Mouse (Mus musculus) liver, adult 2 months (tissue): ENCODE measurements at regions not wholly inside any gene's neighbourhood (a gene's known extent, or its start where the extent isn't known, plus 50 kb on each side); places are given as distances from the start of the nearest gene placed in this dataset.

Experiments
- CTCF ChIP-seq: fragments of 200-500 bp; IDR thresholded peaks from 2 replicates; pipeline ENCODE4 v1.5.1; 2011; ENCODE audit warnings: low read depth, low read length, control low read depth
- POLR2A ChIP-seq: fragments of 200-500 bp; IDR thresholded peaks from 2 replicates; pipeline ENCODE4 v1.6.1; 2011; ENCODE audit warnings: low read length, control low read depth; ENCODE audit not compliant: insufficient read depth; ENCODE audit errors: extremely low read depth

- no peak for TF ChIP-seq CTCF
- no peak for TF ChIP-seq POLR2A
These were observed 253.8 kb upstream of the Nrsn1 start for GRCm38 (mm10) chr13:25524094-25524493.
